Mouse (Mus musculus) MEL (cell line): ENCODE results near the gene Usp33. TPM values are rescaled to one million over a fixed set of nuclear protein-coding genes. Genes with fewer than 3 reads are reported as not detected.

Experiments used
- DNase-seq: peaks from one replicate; pipeline ENCODE4 v3.0.0; 2011; ENCODE audit warnings: low read depth, low spot score
- H3K27ac ChIP-seq: 2 replicates; pipeline ENCODE4 v1.5.1; 2012; ENCODE audit warnings: low read depth, mild to moderate bottlenecking, control low read depth, low read length, moderate library complexity; ENCODE audit not compliant: control insufficient read depth
- H3K27me3 ChIP-seq, 2 experiments: fragments of 150-350 bp in 1 of 2; sonication (generic) in 1 of 2; 2 replicates each; pipeline ENCODE4 v1.6.1; 2012; ENCODE audit warnings: low read length in 2 of 2, mild to moderate bottlenecking in 2 of 2, improper control_type of control experiment in 1 of 2, moderate library complexity in 1 of 2; ENCODE audit not compliant: insufficient read depth in 2 of 2, control insufficient read depth in 1 of 2
- H3K36me3 ChIP-seq, 2 experiments: 2 replicates each; pipeline ENCODE4 v1.6.1; 2012 to 2014; ENCODE audit warnings: low read length in 2 of 2, improper control_type of control experiment in 1 of 2, inconsistent platforms in 1 of 2, mild to moderate bottlenecking in 1 of 2; ENCODE audit not compliant: insufficient read depth in 2 of 2, control insufficient read depth in 1 of 2
- H3K4me1 ChIP-seq, 2 experiments: fragments of 150-350 bp in 1 of 2; sonication (generic) in 1 of 2; 2 replicates each; pipeline ENCODE4 v1.6.1; 2012; ENCODE audit warnings: low read length in 2 of 2, improper control_type of control experiment in 1 of 2, mild to moderate bottlenecking in 1 of 2; ENCODE audit not compliant: insufficient read depth in 2 of 2, control insufficient read depth in 1 of 2
- H3K4me3 ChIP-seq, 2 experiments: fragments of 150-350 bp in 1 of 2; sonication (generic) in 1 of 2; 2 replicates each; pipeline ENCODE4 v1.5.1; 2012; ENCODE audit warnings: low read depth in 2 of 2, low read length in 2 of 2, mild to moderate bottlenecking in 2 of 2, moderate library complexity in 2 of 2, control low read depth in 1 of 2, improper control_type of control experiment in 1 of 2; ENCODE audit not compliant: control insufficient read depth in 1 of 2, insufficient read depth in 1 of 2
- H3K79me2 ChIP-seq: 2 replicates; pipeline ENCODE4 v1.6.1; 2012; ENCODE audit warnings: mild to moderate bottlenecking, low read length, moderate library complexity; ENCODE audit not compliant: control insufficient read depth, poor library complexity, insufficient read depth
- H3K9ac ChIP-seq: 2 replicates; pipeline ENCODE4 v1.6.1; 2012; ENCODE audit warnings: low read depth, mild to moderate bottlenecking, control low read depth, low read length, moderate library complexity; ENCODE audit not compliant: control insufficient read depth, poor library complexity, severe bottlenecking
- H3K9me3 ChIP-seq: fragments of 150-350 bp; sonication (generic); replicated peaks from 2 replicates; pipeline ENCODE4 v1.6.1; 2012; ENCODE audit warnings: mild to moderate bottlenecking, low read length, improper control_type of control experiment, moderate library complexity; ENCODE audit not compliant: insufficient read depth
- CHD2 ChIP-seq: IDR thresholded peaks from 2 replicates; pipeline ENCODE4 v1.6.1; 2011; ENCODE audit warnings: low read length, improper control_type of control experiment
- EP300 ChIP-seq, 2 experiments: IDR thresholded peaks; 2 replicates each; pipeline ENCODE4 v1.6.1; 2011; ENCODE audit warnings: improper control_type of control experiment in 2 of 2, low read length in 2 of 2, low read depth in 1 of 2, mild to moderate bottlenecking in 1 of 2
- ETS1 ChIP-seq: IDR thresholded peaks from 2 replicates; pipeline ENCODE4 v1.6.1; 2012; ENCODE audit warnings: low read depth, mild to moderate bottlenecking, inconsistent platforms, low read length, improper control_type of control experiment, moderate library complexity
- GABPA ChIP-seq: IDR thresholded peaks from 2 replicates; pipeline ENCODE4 v1.6.1; 2012; ENCODE audit warnings: low read depth, mild to moderate bottlenecking, inconsistent platforms, low read length, improper control_type of control experiment, moderate library complexity
- MAFK ChIP-seq: IDR thresholded peaks from 2 replicates; pipeline ENCODE4 v1.6.1; 2011; ENCODE audit warnings: low read depth, mild to moderate bottlenecking, low read length, improper control_type of control experiment, borderline replicate concordance
- MAZ ChIP-seq: IDR thresholded peaks from 2 replicates; pipeline ENCODE4 v1.6.1; 2012; ENCODE audit warnings: low read depth, mild to moderate bottlenecking, inconsistent platforms, low read length, improper control_type of control experiment
- POLR2A ChIP-seq, 2 experiments: IDR thresholded peaks; 2 replicates each; pipeline ENCODE4 v1.6.1; 2011 to 2012; ENCODE audit warnings: low read length in 2 of 2, mild to moderate bottlenecking in 2 of 2, control low read depth in 1 of 2, improper control_type of control experiment in 1 of 2, low read depth in 1 of 2, moderate library complexity in 1 of 2; ENCODE audit not compliant: control insufficient read depth in 1 of 2, insufficient read depth in 1 of 2, poor library complexity in 1 of 2
- POLR2AphosphoS2 ChIP-seq: IDR thresholded peaks from 2 replicates; pipeline ENCODE4 v1.6.1; 2011; ENCODE audit warnings: low read length, improper control_type of control experiment
- TAL1 ChIP-seq: IDR thresholded peaks from 2 replicates; pipeline ENCODE4 v1.6.1; 2012; ENCODE audit warnings: mild to moderate bottlenecking, inconsistent platforms, low read length, moderate library complexity, mixed read lengths
- USF1 ChIP-seq: IDR thresholded peaks from 2 replicates; pipeline ENCODE4 v1.6.1; 2014; ENCODE audit warnings: low read depth, mild to moderate bottlenecking, inconsistent platforms, low read length, improper control_type of control experiment, moderate library complexity
- ZC3H11A ChIP-seq: IDR thresholded peaks from 2 replicates; pipeline ENCODE4 v1.6.1; 2012; ENCODE audit warnings: low read depth, mild to moderate bottlenecking, inconsistent platforms, low read length, improper control_type of control experiment
- polyA plus RNA-seq, 2 experiments: library from polyadenylated mRNA; stranded (reverse) in 1 of 2; unstranded in 1 of 2; fragments of >175 nt in 1 of 2; fragments of >200 nt in 1 of 2; gene quantifications; 2 replicates each; pipeline versions ENCODE4 v1.2.1 to v1.2.4; 2012; ENCODE audit warnings: low replicate concordance in 2 of 2, low read depth in 1 of 2; ENCODE audit not compliant: insufficient read length in 2 of 2, insufficient read depth in 1 of 2, missing spikeins in 1 of 2
- total RNA-seq: library from RNA; depleted of rRNA; stranded (reverse); fragments of 300-350 nt; gene quantifications from 2 replicates; pipeline ENCODE4 v1.2.3, GENCODE M21; 2012

Gene Usp33
- total and polyA plus RNA-seq, 3 experiments: 32.3 to 34.1 TPM; not detected in 1

- Histone ChIP-seq H3K4me1 (peaks cover 6 to 9% of the 10 kb centered on the region in 2 experiments), H3K4me3 (no peak overlapping the region), H3K9me3 (no peaks in the 10 kb centered on the region), H3K9ac (no peak overlapping the region), H3K79me2 (peaks cover 61% of the 10 kb centered on the region), H3K36me3 (peaks cover 2 to 9% of the 10 kb centered on the region in 2 experiments; a peak in 3 of 4 replicates), H3K27me3 (no peaks in the 10 kb centered on the region), H3K27ac (no peak overlapping the region)
- no peak for DNase-seq
- TF ChIP-seq CHD2: no peak
- no peak for TF ChIP-seq USF1
- TF ChIP-seq MAZ: no peak
- no peak for TF ChIP-seq ETS1
- TF ChIP-seq ZC3H11A: no peak
These were observed 4.2 kb downstream of the Usp33 start for GRCm38 (mm10) chr3:152350431-152350830.

- peaks cover 63% of the 10 kb centered on the region for H3K79me2 ChIP-seq
- no peaks in the 10 kb centered on the region for H3K9me3 ChIP-seq
- H3K9ac ChIP-seq: no peak overlapping the region
- TF ChIP-seq POLR2AphosphoS2 (no peak), ZC3H11A (no peak), GABPA (no peak)
- H3K4me3 ChIP-seq: no peak overlapping the region
- DNase-seq: no peak
- peaks cover 2 to 9% of the 10 kb centered on the region in 2 experiments; a peak in 3 of 4 replicates for H3K36me3 ChIP-seq
- H3K27me3 ChIP-seq: no peaks in the 10 kb centered on the region
- H3K4me1 ChIP-seq: peaks cover 7 to 9% of the 10 kb centered on the region in 2 experiments
- H3K27ac ChIP-seq: no peak overlapping the region
These were observed 4.7 kb downstream of the Usp33 start for GRCm38 (mm10) chr3:152350966-152351365.

GRCm38 (mm10) chr3:152352289-152352688 lies 6.0 kb downstream of the Usp33 start:
- Histone ChIP-seq H3K27me3 (no peaks in the 10 kb centered on the region), H3K4me3 (no peak overlapping the region), H3K36me3 (peaks cover 2 to 9% of the 10 kb centered on the region in 2 experiments; a peak in 3 of 4 replicates), H3K79me2 (peaks cover 60% of the 10 kb centered on the region), H3K4me1 (peaks cover 5 to 8% of the 10 kb centered on the region in 2 experiments), H3K9ac (no peak overlapping the region), H3K9me3 (no peaks in the 10 kb centered on the region), H3K27ac (no peak overlapping the region)
- DNase-seq: no peak
- TF ChIP-seq MAFK: no peak
- no peak for TF ChIP-seq ETS1
- no peak for TF ChIP-seq TAL1
- no peak for TF ChIP-seq EP300 (IDR thresholded peaks at IDR 0.05; ENCODE audit: low read depth in 1 of 2, low read length in 2 of 2)
- no peak for TF ChIP-seq POLR2A (IDR thresholded peaks at IDR 0.05; ENCODE audit: control insufficient read depth in 1 of 2, insufficient read depth in 1 of 2, low read depth in 1 of 2, low read length in 2 of 2, poor library complexity in 1 of 2)
